Mouse (Mus musculus) mouse embryonic stem cell (cell line): ENCODE data around the gene Ces1a.

Experiments
- in situ Hi-C, 2 experiments: fragments of 300-500 bp; cut with MboI; formaldehyde crosslinking; loops; 1 replicate in 1 of 2; 3 replicates in 1 of 2; pipeline ENCODE4 v1.14.3; 2019 to 2020; ENCODE audit warnings: low sequenced_read_pairs in 2 of 2, low pct_unique_long_range_greater_than_20kb in 1 of 2, mixed read lengths in 1 of 2; ENCODE audit not compliant: unreplicated experiment in 1 of 2

The Ces1a gene

GRCm38 (mm10) chr8:93048092-93048491 is at the start of gene Ces1a:
Ces1a (minus strand) TSS chr8:93048192.
- in situ Hi-C loops = loop anchor here in 1 of 2 experiments (25.0 kb wide), 1 partner anchor 364 kb away; no protein-coding TSS in a partner anchor

GRCm38 (mm10) chr8:93095376-93095775 is 47.4 kb upstream of the Ces1a start:
- in situ Hi-C loops = loop anchor here in 1 of 2 experiments (10.0 kb wide), 1 partner anchor 81 kb away; no protein-coding TSS in a partner anchor

- in situ Hi-C loops = loop anchor here in 1 of 2 experiments (10.0 kb wide), 1 partner anchor 77 kb away; no protein-coding TSS in a partner anchor
These were observed 43.3 kb upstream of the Ces1a start for GRCm38 (mm10) chr8:93091324-93091723.

GRCm38 (mm10) chr8:93088686-93089122 is 40.7 kb upstream of the Ces1a start:
- in situ Hi-C loops = no loop called here

- in situ Hi-C loops = no loop called here
These were observed 40.2 kb upstream of the Ces1a start for GRCm38 (mm10) chr8:93088193-93088592.

- in situ Hi-C loops = no loop called here
These were observed 31.9 kb upstream of the Ces1a start, which contains the start of gene Ces1b for GRCm38 (mm10) chr8:93079887-93080286. Ces1b (minus strand) TSS chr8:93080017.

- in situ Hi-C loops = no loop called here
These were observed 27.3 kb upstream of the Ces1a start for GRCm38 (mm10) chr8:93075251-93075650.

- in situ Hi-C loops = no loop called here
These were observed 15.6 kb upstream of the Ces1a start for GRCm38 (mm10) chr8:93063416-93064117.

- in situ Hi-C loops = no loop called here
These were observed 11.2 kb upstream of the Ces1a start for GRCm38 (mm10) chr8:93059185-93059584.

- in situ Hi-C loops = no loop called here
These were observed 7.2 kb upstream of the Ces1a start for GRCm38 (mm10) chr8:93055238-93055637.

- in situ Hi-C loops = loop anchor here in 1 of 2 experiments (25.0 kb wide), 1 partner anchor 364 kb away; no protein-coding TSS in a partner anchor
These were observed 771 bp upstream of the Ces1a start for GRCm38 (mm10) chr8:93048510-93049416.

GRCm38 (mm10) chr8:93043083-93043482 is 4.9 kb downstream of the Ces1a start:
- in situ Hi-C loops = loop anchor here in 1 of 2 experiments (25.0 kb wide), 1 partner anchor 369 kb away; no protein-coding TSS in a partner anchor

GRCm38 (mm10) chr8:93040776-93041567 is 7.0 kb downstream of the Ces1a start:
- in situ Hi-C loops = loop anchor here in 1 of 2 experiments (25.0 kb wide), 1 partner anchor 371 kb away; no protein-coding TSS in a partner anchor

- in situ Hi-C loops = loop anchor here in 1 of 2 experiments (25.0 kb wide), 1 partner anchor 372 kb away; no protein-coding TSS in a partner anchor
These were observed 7.7 kb downstream of the Ces1a start for GRCm38 (mm10) chr8:93040256-93040655.

- in situ Hi-C loops = loop anchor here in 1 of 2 experiments (25.0 kb wide), 1 partner anchor 373 kb away; no protein-coding TSS in a partner anchor
These were observed 9.2 kb downstream of the Ces1a start for GRCm38 (mm10) chr8:93038831-93039230.

- in situ Hi-C loops = loop anchor here in 1 of 2 experiments (25.0 kb wide), 1 partner anchor 382 kb away; no protein-coding TSS in a partner anchor
These were observed 17.3 kb downstream of the Ces1a start for GRCm38 (mm10) chr8:93030664-93031063.

GRCm38 (mm10) chr8:93021738-93022137 is 26.3 kb downstream of the Ces1a start:
- in situ Hi-C loops = no loop called here

GRCm38 (mm10) chr8:93014300-93014699 is 33.7 kb downstream of the Ces1a start:
- in situ Hi-C loops = loop anchor here in 1 of 2 experiments (10.0 kb wide), 1 partner anchor 81 kb away; no protein-coding TSS in a partner anchor
